Mouse (Mus musculus): ENCODE results near the gene Taar3. TPM values are rescaled to one million over a fixed set of nuclear protein-coding genes. Genes with fewer than 3 reads are reported as not detected.

The Taar3 gene
- not detected in 2 replicates for polyA plus RNA-seq (2014; fragmentation: Nextera tagmentation; extraction: Ambion mirVana)

- no peak for ATAC-seq (ENCODE audit: insufficient read depth)
- no peak within 1 kb of the TSS for H3K9ac ChIP-seq
These were observed at the start of gene Taar3 for GRCm38 (mm10) chr10:23949508-23950005. Gene Taar3 (plus strand): TSS chr10:23949558.

GRCm38 (mm10) chr10:23901119-23901518 is 48.2 kb upstream of the Taar3 start:
- no peak for ATAC-seq (ENCODE audit: insufficient read depth)
- 86% methylated on average over 3 of the region's 3 CpGs for WGBS

More at GRCm38 (mm10) chr10:23949508-23950005, at the start of gene Taar3:
- no peak within 1 kb of the TSS for H3K4me2 ChIP-seq
- WGBS, result 83% methylated on average over 16 of the region's 16 CpGs
- H3K27me3 ChIP-seq (ENCODE audit: insufficient read depth, low read length), result no peaks in the 10 kb centered on the region
- H3K4me3 ChIP-seq (ENCODE audit: low read depth, low read length), result no peak within 1 kb of the TSS
- H3K9me3 ChIP-seq (ENCODE audit: low read depth, low read length), result no peaks in the 10 kb centered on the region
- H3K4me1 ChIP-seq (ENCODE audit: insufficient read depth), result no peaks in the 10 kb centered on the region
- DNase-seq, result no peak
- TF ChIP-seq CTCF (IDR thresholded peaks at IDR 0.05; ENCODE audit: low read depth), result no peak
- no peak within 1 kb of the TSS for H3K27ac ChIP-seq (ENCODE audit: low read depth)
- no peaks in the 10 kb centered on the region for H3K36me3 ChIP-seq (ENCODE audit: insufficient read depth)

DNA sequence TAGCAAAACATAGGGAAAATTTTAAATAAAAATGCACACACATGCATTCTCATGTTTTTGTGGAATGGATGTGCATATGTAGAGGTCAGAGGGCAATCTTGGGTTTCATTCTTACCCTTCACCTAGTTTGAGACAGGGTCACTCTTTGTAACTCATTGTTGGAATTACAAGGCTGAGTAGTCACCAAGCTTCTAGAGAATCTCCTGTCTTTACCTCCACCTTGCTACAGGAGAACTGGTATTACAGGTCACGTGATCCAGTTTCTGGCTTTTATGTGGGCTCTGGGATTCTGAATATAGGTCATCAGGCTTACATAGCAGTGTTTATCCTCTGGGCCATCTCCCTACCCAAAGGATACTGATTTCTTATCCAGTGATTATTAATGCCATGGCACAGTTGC is 43.7 kb upstream of the Taar3 start:
- no peaks in the 10 kb centered on the region for H3K27me3 ChIP-seq (ENCODE audit: insufficient read depth, low read length)
- no peak overlapping the region for H3K4me2 ChIP-seq
- TF ChIP-seq CTCF (IDR thresholded peaks at IDR 0.05; ENCODE audit: low read depth), result no peak
- WGBS, result 92% methylated on average over 1 of the region's 1 CpGs
- H3K4me3 ChIP-seq (ENCODE audit: low read depth, low read length), result no peak overlapping the region
- H3K9ac ChIP-seq, result no peak overlapping the region
- H3K4me1 ChIP-seq (ENCODE audit: insufficient read depth), result no peaks in the 10 kb centered on the region
- DNase-seq (no peak), ATAC-seq (ENCODE audit: insufficient read depth) (no peak)
- H3K36me3 ChIP-seq (ENCODE audit: insufficient read depth), result no peaks in the 10 kb centered on the region
- no peaks in the 10 kb centered on the region for H3K9me3 ChIP-seq (ENCODE audit: low read depth, low read length)
- H3K27ac ChIP-seq (ENCODE audit: low read depth), result no peak overlapping the region

More at GRCm38 (mm10) chr10:23901119-23901518, 48.2 kb upstream of the Taar3 start:
- no peak for DNase-seq
- H3K4me3 ChIP-seq (ENCODE audit: low read depth, low read length), result no peak overlapping the region
- no peaks in the 10 kb centered on the region for H3K9me3 ChIP-seq (ENCODE audit: low read depth, low read length)
- H3K36me3 ChIP-seq (ENCODE audit: insufficient read depth), result no peaks in the 10 kb centered on the region
- no peak overlapping the region for H3K9ac ChIP-seq
- no peak overlapping the region for H3K27ac ChIP-seq (ENCODE audit: low read depth)
- H3K4me2 ChIP-seq, result no peak overlapping the region
- TF ChIP-seq CTCF (IDR thresholded peaks at IDR 0.05; ENCODE audit: low read depth), result no peak
- no peaks in the 10 kb centered on the region for H3K27me3 ChIP-seq (ENCODE audit: insufficient read depth, low read length)
- no peaks in the 10 kb centered on the region for H3K4me1 ChIP-seq (ENCODE audit: insufficient read depth)

DNA sequence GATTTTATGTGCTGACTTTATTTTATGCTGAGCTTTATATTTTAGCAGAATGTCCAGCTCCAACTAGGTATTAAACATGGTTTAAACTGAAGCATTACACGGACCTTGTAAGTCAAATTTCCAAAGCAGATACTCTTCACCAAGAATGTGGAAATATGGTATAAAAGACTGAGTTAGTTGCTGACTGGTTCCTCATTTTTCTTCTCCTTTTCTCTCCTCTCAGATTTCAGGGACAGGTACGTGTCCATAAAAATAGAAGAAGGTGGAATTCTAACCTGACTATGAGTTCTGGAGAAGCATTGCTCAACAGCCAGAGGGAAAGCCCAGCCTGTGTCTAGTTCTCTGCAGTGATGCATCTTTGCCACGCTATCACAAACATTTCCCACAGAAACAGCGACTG is 29.3 kb upstream of the Taar3 start, which contains the start of gene Taar1:
Gene Taar1 (plus strand): TSS at position 301 of the 400 bp plus-strand sequence.
- no peak for TF ChIP-seq CTCF (IDR thresholded peaks at IDR 0.05; ENCODE audit: low read depth)
- no peak for ATAC-seq (ENCODE audit: insufficient read depth)
- no peaks in the 10 kb centered on the region for H3K27me3 ChIP-seq (ENCODE audit: insufficient read depth, low read length)

GRCm38 (mm10) chr10:23922468-23922867 is 26.9 kb upstream of the Taar3 start:
- Histone ChIP-seq H3K9ac (no peak overlapping the region), H3K27ac (ENCODE audit: low read depth) (no peak overlapping the region), H3K27me3 (ENCODE audit: insufficient read depth, low read length) (no peaks in the 10 kb centered on the region), H3K4me2 (no peak overlapping the region), H3K9me3 (ENCODE audit: low read depth, low read length) (no peaks in the 10 kb centered on the region), H3K4me1 (ENCODE audit: insufficient read depth) (no peaks in the 10 kb centered on the region), H3K36me3 (ENCODE audit: insufficient read depth) (no peaks in the 10 kb centered on the region), H3K4me3 (ENCODE audit: low read depth, low read length) (no peak overlapping the region)
- WGBS, result 69% methylated on average over 3 of the region's 3 CpGs
- DNase-seq (no peak), ATAC-seq (ENCODE audit: insufficient read depth) (no peak)
- TF ChIP-seq CTCF (IDR thresholded peaks at IDR 0.05; ENCODE audit: low read depth), result no peak

More for the DNA sequence above, 29.3 kb upstream of the Taar3 start, which contains the start of gene Taar1:
- no peak for DNase-seq
- 84% methylated on average over 4 of the region's 4 CpGs for WGBS
- Histone ChIP-seq H3K27ac (ENCODE audit: low read depth) (no peak within 1 kb of the TSS), H3K4me3 (ENCODE audit: low read depth, low read length) (no peak within 1 kb of the TSS), H3K4me1 (ENCODE audit: insufficient read depth) (no peaks in the 10 kb centered on the region), H3K4me2 (no peak within 1 kb of the TSS), H3K9ac (no peak within 1 kb of the TSS), H3K9me3 (ENCODE audit: low read depth, low read length) (no peaks in the 10 kb centered on the region), H3K36me3 (ENCODE audit: insufficient read depth) (no peaks in the 10 kb centered on the region)

GRCm38 (mm10) chr10:23923941-23924340 is 25.4 kb upstream of the Taar3 start:
- no peak overlapping the region for H3K27ac ChIP-seq (ENCODE audit: low read depth)
- H3K9ac ChIP-seq, result no peak overlapping the region
- TF ChIP-seq CTCF (IDR thresholded peaks at IDR 0.05; ENCODE audit: low read depth), result no peak
- H3K9me3 ChIP-seq (ENCODE audit: low read depth, low read length), result no peaks in the 10 kb centered on the region
- DNase-seq (no peak), ATAC-seq (ENCODE audit: insufficient read depth) (no peak)
- no peaks in the 10 kb centered on the region for H3K36me3 ChIP-seq (ENCODE audit: insufficient read depth)
- no peaks in the 10 kb centered on the region for H3K4me1 ChIP-seq (ENCODE audit: insufficient read depth)
- 78% methylated on average over 2 of the region's 2 CpGs for WGBS
- no peaks in the 10 kb centered on the region for H3K27me3 ChIP-seq (ENCODE audit: insufficient read depth, low read length)
- no peak overlapping the region for H3K4me3 ChIP-seq (ENCODE audit: low read depth, low read length)
- H3K4me2 ChIP-seq, result no peak overlapping the region

- DNase-seq (no peak), ATAC-seq (ENCODE audit: insufficient read depth) (no peak)
- TF ChIP-seq CTCF (IDR thresholded peaks at IDR 0.05; ENCODE audit: low read depth), result no peak
- no peak overlapping the region for H3K9ac ChIP-seq
- H3K4me2 ChIP-seq, result no peak overlapping the region
- 39% methylated on average over 4 of the region's 4 CpGs for WGBS
- no peaks in the 10 kb centered on the region for H3K27me3 ChIP-seq (ENCODE audit: insufficient read depth, low read length)
- no peaks in the 10 kb centered on the region for H3K9me3 ChIP-seq (ENCODE audit: low read depth, low read length)
- no peaks in the 10 kb centered on the region for H3K4me1 ChIP-seq (ENCODE audit: insufficient read depth)
- no peak overlapping the region for H3K27ac ChIP-seq (ENCODE audit: low read depth)
- no peak overlapping the region for H3K4me3 ChIP-seq (ENCODE audit: low read depth, low read length)
- H3K36me3 ChIP-seq (ENCODE audit: insufficient read depth), result no peaks in the 10 kb centered on the region
These were observed 11.7 kb upstream of the Taar3 start for GRCm38 (mm10) chr10:23937613-23938012.
